Mouse (Mus musculus) urinary bladder, adult 2 months (tissue): ENCODE data around the gene Mroh3. TPM values are rescaled to one million over a fixed set of nuclear protein-coding genes. Genes with fewer than 3 reads are reported as not detected.

Experiments
- DNase-seq: peaks from one replicate; pipeline ENCODE4 v3.0.0; 2022; ENCODE audit warnings: low spot score
- polyA plus RNA-seq: library from polyadenylated mRNA; depleted of rRNA; stranded (reverse); fragments of >200 nt; gene quantifications from 2 replicates; pipeline ENCODE4 v1.2.3, GENCODE M21; 2012

The Mroh3 gene
- polyA plus RNA-seq, 1 experiment, result 3.1 TPM

- no peak for DNase-seq
These were observed 55.7 kb downstream of the Mroh3 start for GRCm38 (mm10) chr1:136156951-136157350.

- no peak for DNase-seq
These were observed 56.3 kb downstream of the Mroh3 start for GRCm38 (mm10) chr1:136156304-136156703.

GRCm38 (mm10) chr1:136151371-136151770 lies 61.3 kb downstream of the Mroh3 start:
- no peak for DNase-seq

- DNase-seq, result no peak
These were observed 62.9 kb downstream of the Mroh3 start for GRCm38 (mm10) chr1:136149702-136150101.

- DNase-seq, result no peak
These were observed 69.1 kb downstream of the Mroh3 start for GRCm38 (mm10) chr1:136143514-136143913.

GRCm38 (mm10) chr1:136142336-136142735 lies 70.3 kb downstream of the Mroh3 start:
- DNase-seq, result no peak

GRCm38 (mm10) chr1:136141176-136141950 lies 71.3 kb downstream of the Mroh3 start:
- DNase-seq, result no peak

GRCm38 (mm10) chr1:136139990-136140640 lies 72.5 kb downstream of the Mroh3 start:
- peak; percentile 71 for DNase-seq

GRCm38 (mm10) chr1:136138191-136138830 lies 74.3 kb downstream of the Mroh3 start:
- no peak for DNase-seq

- no peak for DNase-seq
These were observed 75.1 kb downstream of the Mroh3 start for GRCm38 (mm10) chr1:136137575-136137974.

GRCm38 (mm10) chr1:136137071-136137531 lies 75.5 kb downstream of the Mroh3 start:
- DNase-seq, result no peak

GRCm38 (mm10) chr1:136136547-136136946 lies 76.1 kb downstream of the Mroh3 start:
- no peak for DNase-seq

- no peak for DNase-seq
These were observed 76.7 kb downstream of the Mroh3 start for GRCm38 (mm10) chr1:136135777-136136444.

GRCm38 (mm10) chr1:136135046-136135445 lies 77.6 kb downstream of the Mroh3 start:
- no peak for DNase-seq

- DNase-seq, result no peak
These were observed 78.1 kb downstream of the Mroh3 start for GRCm38 (mm10) chr1:136134547-136134946.

- no peak for DNase-seq
These were observed 78.9 kb downstream of the Mroh3 start for GRCm38 (mm10) chr1:136133570-136134240.

- DNase-seq, result no peak
These were observed 80.0 kb downstream of the Mroh3 start for GRCm38 (mm10) chr1:136132386-136133201.
